Mouse (Mus musculus): ENCODE data around the gene Ttll10.

The Ttll10 gene

DNA sequence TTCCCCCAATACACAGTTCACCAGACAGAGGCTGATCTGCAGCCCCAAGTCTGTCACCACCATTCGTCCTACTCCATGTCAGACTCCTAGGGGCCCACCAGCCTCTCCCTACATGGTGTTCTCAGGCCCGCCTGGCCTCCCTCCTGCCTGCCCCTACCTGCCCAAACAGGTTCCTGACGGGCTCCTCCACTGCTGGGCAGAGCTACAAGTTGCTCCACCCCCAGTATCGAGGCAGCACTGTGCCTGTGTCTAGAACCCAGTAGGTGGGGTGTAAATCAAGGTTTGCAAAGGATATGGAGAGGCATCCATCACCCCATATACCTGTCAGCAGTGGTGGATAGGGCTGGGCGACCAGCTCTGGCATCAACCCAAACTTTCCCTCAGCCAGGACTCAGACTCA is at the start of gene Ttll10:
Gene Ttll10 (minus strand): TSS at position 154 of the 400 bp plus-strand sequence.
- in situ Hi-C loops (cut with MseI, MboI) = no loop called here

DNA sequence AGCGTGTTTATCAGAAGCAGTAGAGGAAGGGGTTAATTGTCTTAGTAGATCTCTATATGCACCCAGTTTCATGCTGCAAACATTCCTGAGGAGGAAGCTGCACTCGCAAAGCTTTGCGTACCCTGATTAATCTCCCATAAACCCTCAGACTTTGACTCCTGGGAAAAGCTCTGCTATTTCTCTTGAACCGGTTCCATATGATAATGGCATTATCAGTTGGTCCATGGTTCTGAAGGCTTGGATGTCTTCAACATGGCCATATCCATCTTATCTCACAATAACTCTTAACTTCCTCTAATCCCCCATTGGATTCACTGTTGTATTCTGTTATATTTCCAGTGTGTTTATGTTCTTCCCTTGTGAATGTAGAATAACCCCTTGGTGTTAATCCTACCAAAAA is 44.1 kb upstream of the Ttll10 start:
- in situ Hi-C loops (cut with MseI, MboI) = no loop called here

DNA sequence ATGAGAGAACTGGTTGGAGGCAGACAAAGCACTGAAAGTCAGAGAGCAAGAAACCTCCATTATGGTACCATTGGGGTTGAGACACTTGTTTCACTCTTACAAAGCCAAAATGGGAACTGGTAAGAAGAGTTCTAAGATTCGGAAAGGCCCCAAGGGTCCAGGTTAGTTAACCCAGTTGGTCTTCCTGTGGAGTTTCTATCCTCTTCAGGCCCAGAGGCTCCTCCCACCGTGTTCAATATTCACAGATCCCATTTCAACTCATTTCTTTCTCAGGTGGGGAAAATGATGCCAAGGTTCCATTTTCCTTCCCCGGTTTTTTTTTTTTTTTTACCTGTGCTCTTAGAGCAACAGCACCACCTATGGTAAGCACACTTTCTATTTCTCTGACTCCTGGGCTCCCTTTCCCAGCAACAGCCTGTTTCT is 42.3 kb upstream of the Ttll10 start:
- in situ Hi-C loops (cut with MseI, MboI) = no loop called here

DNA sequence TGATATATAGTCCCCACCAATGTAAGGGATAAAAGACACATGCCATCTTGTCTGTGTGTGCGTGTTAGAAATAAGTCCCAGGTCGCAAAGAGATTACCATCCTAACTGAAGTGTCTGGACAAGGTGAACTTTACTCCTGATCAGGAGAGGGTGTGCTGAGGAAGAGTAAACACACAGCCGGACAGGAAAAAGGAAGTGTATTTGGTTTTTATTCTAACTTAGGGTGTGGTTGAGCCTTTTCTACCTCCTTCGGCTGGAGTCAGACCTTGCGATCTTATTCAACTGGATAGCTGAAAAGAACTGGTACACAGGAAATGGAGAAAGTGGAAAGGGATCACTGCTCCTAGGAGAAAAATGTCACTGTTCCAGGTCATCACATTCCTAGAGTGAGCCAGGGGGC is 41.3 kb upstream of the Ttll10 start:
- in situ Hi-C loops (cut with MseI, MboI) = no loop called here

DNA sequence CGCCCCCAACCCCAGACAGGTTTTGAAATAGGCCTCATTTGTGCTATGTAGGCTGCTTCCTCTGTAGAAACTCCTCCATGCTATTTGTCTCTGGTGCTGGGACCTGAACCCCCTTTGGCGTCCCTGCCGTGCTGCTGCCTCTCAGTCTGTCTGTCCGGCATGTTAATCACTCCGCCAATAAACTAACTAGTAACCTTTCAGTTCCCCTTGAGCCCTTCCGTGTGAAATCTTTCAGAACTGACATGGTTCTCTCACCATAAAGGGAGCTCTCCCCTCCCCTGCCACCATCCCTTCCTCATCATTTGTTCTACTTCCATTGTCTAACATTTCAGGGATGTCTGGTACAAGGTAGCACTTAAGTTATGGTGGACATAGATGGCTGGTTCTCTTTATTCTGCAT is 40.2 kb upstream of the Ttll10 start:
- in situ Hi-C loops (cut with MseI, MboI) = no loop called here

DNA sequence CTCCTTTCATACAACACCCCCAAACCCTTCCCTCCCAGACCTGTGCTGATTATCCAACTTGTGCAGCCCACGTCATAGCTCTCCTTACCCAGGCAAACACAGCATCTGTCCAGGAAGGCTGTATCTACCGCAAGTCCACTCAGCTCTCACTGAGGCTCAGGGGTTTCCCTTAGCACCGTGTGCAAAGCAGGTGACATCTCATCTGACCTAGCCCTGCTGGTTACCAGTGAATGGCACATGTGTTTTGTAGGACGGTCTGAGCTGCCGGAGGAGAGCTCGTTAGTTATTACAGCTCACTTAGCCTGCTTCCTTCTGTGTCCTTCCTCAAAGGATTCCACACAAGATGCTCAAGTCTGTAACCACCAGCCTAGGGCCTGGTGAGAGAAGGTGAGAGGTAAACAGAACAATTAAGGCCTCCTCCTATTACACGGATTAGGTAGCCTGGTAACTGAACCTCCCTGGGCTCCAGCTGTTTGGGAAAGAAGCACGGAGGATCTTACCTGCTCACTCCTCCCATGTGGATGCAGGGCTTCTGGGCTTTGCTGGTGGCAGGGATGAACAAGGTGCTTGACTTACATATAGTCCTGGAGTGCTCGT is 38.7 kb upstream of the Ttll10 start:
- in situ Hi-C loops (cut with MseI, MboI) = no loop called here

DNA sequence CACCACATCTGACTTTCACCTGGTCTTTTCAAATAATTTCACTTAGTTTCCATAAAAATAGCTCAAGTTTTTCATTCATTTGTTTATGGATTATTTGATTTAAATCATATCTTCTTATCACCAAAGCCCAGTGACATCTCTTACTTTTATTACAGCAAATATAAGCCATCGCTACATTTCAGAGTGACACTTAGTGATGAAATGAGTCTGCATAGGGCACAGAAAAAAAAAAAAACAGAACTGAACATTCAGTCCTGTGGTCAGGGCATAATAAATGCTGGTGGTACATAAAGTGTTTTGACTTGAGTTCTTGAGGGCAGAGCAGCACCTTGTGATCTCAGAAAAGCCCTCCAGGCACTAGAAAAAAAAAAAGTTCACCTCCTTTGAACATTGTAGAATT is 37.0 kb upstream of the Ttll10 start:
- in situ Hi-C loops (cut with MseI, MboI) = no loop called here

DNA sequence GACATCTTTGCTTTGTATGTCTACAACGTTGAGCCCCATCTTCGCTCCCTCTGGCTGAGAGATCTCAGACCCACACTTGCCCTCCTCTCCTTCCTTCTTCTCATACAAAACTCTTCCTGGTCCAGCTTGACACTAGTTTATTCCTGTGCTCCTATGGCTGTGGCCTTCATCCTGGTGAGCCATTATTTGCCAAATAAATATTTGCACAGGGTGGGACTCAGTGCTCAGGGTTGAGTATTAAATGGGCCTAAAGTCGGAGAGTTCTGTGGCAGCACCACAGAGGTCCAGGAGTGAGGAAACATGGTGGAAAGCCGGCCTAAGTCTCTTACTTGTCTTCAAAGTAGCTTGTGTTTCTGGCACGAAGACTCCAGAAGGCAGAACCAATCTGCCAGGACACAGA is 34.5 kb upstream of the Ttll10 start:
- in situ Hi-C loops (cut with MseI, MboI) = no loop called here

DNA sequence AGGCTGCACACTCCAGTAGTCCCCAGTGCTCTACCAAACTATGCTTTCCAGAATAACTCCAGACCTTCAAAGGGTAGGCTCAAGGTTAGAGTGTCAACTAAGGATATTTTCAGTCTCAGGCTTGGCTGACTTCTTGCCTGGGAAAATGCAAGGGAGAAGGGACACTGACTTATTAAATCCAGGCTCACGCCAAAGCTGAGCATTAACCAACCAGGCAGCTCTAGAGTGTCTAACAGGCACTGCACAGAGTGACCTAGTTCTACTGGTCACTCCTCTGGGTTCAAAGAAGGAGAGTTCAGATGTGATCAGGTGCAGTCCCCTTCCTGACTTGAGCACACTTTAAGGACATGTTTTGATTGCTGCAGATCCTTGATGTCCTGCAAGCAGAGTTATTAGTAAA is 33.6 kb upstream of the Ttll10 start:
- in situ Hi-C loops (cut with MseI, MboI) = no loop called here

DNA sequence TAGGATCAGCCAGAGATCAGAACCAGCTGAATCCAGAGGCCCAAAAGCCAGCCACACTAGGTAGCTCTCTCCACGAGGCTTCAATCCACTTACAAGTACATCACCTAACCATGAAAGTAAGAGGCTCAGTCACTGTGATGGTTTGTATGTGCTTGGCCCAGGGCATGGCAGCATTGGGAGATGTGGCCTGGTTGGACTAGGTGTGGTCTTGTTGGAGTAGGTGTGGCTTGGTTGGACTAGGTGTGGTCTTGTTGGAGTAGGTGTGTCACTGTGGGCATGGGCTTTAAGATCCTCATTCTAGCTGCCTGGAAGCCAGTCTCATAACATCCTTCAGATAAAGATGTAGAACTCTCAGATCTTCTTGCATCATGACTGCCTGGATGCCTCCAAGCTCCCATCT is 32.0 kb upstream of the Ttll10 start:
- in situ Hi-C loops (cut with MseI, MboI) = no loop called here

DNA sequence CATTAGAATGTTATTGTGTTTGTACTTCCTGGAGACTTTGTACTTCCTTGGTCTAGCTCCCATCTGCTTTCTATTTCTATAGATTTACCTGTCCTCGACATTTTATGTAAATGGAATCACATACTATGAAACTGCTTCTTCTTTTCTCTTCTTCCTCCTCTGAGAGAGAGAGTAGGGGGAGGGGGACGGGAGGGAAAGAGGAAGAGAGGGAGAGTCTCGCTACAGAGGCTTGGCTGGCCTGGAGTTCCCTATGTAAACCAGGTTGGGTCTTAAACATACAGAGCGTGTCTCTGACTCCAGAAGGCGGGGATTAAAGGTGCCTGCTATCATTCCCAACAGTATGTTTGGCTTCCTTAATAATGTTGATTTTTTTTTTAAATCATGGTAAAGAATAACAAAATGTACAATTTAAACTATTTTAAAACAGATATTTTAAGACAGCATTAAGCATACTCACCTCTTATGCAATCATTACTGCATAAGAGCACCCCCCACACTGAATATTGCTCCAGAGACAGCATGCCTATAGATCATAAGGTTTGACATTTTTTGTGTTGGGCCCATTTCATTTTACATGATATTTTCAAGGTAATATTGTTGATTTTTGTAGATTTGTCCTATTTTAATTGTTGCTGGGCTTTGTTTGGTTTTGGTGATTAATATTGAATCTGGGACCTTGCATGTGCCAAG is 28.3 kb upstream of the Ttll10 start:
- in situ Hi-C loops (cut with MseI, MboI) = no loop called here

DNA sequence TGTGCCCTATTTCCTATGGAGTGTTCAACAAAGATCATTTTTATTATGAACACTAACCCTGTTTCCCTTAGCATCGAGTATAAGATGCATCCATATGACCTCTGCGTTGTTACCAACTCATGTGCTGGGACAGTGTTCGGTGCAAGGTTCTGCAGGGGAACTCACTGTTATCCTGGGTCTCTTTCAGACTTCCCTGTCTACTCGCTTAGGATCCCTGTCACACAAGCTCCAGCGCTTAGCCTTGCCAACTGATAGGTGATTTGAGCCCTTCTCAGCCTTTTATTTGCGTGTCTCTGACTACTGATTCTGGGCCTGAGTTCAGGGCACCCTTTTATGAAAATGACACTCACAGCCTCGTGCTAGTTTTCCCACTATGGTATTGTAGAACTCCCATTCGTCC is 26.0 kb upstream of the Ttll10 start:
- in situ Hi-C loops (cut with MseI, MboI) = no loop called here

DNA sequence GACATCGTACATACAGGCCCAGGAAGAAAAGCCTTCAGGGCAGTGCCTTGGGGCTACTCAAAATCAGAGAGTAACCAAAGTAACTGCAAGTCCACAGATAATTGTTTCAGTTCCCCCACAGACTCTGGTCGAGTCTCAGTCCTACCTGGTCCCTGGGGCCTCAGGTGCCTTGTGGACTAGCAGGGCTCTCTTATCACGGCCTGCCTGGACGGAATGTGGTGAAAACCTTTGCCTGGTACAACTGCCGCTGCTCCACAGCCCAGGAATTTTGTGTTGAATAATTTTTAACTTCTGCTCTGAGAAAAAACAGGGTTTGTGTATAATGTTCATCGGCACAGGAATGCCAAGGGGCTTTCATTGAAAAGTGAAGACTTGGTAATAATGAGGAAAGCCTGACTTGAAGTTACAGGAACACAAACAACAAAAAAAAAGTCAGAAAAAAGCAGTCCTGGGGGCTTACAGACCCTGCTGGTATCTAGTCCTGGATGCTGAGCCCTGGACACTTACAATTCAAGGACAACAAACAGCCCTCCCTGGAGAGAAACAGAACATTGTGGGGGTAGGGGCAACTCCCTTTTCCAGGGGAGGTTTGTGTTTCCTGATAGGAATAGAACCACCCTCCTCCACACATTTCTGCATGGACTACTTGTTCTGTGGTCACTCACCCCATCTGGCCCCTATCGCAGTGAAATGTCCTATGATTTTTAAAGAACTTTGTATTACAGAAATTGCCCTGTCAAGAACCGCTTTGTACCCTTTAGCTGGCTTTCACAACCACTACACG is 25.1 kb upstream of the Ttll10 start:
- in situ Hi-C loops (cut with MseI, MboI) = no loop called here

DNA sequence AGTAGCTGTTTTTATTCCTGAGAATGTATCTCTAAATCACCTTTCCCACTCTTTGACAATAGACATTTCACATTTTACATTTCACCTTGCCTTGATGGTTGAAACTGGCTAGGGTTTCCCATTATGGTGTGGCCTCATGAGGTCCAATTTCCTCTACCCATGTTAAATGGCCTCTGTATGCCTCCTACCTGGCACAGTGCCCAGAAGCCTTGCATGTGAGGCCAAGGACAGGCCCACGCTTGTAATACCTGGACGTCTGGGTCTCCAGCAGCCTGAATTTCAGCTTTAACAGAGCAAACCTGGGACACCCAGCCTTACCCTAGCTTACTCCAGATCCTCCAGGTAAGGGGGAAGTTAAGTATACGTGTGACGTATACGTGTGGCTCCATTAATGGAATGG is 24.1 kb upstream of the Ttll10 start:
- in situ Hi-C loops (cut with MseI, MboI) = no loop called here

DNA sequence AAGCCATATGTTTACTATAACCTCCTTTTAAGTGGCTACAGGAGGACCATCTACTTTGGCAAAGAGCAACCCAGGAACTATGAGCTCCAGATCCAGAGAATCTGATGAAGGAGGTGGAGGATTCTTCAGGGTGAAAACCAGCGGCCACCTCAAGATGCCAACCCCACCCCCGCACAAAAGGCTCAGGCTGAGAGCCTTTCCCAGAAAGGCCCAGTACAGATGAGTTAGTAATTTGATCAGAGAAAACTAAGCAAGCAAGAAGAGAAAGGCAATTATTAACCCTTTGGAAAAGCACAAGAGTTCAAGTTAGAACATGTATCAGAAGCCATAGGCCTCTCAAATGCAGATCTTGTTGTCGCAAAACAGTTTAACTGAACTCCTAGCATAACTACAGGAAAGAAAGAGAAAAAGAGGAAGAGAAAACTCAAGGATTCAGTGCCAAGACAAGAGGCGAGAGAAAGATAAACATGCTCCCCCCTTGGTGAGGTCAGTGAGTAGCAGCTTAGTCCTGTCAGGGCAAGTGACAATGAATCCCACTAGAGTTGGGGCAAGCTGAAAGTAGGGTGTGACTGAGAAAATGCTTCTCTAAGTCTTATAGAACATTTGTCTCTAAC is 23.5 kb upstream of the Ttll10 start:
- in situ Hi-C loops (cut with MseI, MboI) = no loop called here

DNA sequence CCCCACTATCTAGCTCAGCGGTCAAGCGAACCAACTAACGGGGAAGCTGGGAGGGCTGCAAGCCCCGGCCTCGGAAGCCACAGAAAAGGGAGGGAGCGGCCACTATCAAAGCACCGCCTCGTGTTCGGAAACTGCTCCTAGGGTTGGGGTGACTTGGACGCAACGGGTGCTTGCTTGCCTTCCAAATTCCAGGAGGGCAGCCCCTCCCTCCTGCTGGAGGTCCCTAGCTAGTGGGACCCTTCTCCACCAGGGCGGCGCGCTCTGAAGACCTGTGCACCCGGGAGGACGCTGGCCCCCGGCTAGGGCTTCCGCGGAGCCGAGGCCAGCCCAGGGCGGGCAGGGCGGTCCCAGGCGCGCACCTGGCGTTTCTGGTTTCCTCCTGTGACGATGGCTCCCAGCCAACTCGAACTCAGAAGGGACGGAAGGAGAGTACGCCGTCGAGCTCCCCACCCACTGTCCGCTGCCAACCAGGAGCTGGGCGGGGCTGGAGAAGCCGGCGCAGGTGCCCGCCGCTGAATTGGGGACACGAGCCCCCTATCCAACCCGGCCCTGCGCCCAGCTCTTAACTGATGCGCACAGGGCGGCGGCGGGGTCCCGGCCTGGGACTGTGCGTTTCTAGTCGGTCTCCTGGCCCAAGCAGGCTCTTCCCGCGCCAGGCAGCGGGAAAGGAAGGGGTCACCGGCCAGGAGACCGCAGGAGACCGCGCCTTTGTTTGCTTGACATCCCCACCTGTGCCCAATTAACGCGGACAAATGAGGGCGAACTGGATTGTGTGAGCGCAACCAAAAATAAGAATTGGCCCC is 18.5 kb upstream of the Ttll10 start:
- in situ Hi-C loops (cut with MseI, MboI) = no loop called here

DNA sequence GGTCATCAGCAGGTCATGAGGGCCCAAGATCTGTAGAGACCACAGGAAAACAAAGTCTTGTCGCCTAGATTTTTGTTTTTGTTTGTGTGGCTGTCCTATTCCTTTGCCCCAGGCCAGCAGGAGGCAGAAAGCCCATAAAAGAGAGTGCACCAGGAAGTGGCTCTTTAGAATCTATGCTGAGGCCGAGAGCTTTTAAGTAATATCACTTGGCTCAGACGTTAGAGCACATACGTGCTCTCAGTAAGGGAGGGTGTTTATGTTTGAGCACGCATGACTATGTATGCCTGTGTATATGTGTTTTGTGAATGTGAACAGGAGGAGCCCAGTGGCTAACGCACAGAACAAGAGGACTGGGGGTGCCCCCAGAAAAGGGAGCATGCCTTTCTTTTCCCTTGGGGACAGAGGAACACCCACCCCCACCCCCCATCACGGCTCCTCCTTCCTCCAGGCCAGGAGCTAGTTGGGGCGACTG is 17.7 kb upstream of the Ttll10 start:
- in situ Hi-C loops (cut with MseI, MboI) = no loop called here

DNA sequence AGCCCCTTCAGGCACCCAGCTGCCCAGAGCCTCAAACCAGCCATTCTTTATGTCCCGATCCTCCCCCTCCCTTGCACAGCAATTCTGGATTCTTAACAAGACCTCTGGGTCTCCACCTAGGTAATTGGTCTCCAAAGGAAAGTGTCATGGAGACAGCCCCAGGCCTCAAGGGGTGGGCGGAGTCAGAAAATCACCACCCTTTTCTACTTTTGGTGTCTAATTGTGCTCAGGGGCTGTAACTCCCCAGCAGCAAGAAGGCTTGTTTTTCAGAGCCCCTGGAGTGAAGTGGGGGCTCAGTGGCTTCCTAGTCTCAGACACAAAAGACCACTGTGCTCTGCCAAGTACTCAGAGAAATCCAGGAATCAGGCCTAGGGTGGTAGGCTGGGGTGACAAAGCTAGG is 11.5 kb upstream of the Ttll10 start:
- in situ Hi-C loops (cut with MseI, MboI) = no loop called here

DNA sequence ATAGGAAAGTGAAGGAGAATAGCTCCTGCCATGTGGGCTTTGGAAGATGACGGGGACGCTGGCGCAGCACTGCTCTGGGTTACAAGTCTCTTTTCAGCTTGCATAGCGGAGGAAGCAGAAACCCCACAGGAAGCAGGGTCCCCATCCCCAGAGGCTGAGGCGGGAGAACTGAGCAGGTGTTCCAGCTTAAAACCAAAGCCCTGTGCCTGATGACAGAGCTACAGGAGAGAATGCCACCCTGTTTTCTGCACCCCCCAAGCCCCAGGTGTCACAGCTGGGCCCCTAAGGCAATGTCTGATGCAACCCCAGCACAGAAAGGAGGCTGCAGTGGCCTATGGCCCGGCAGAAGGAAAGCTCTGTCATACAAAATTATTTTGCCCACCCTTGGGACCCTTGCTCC is 11.1 kb upstream of the Ttll10 start:
- in situ Hi-C loops (cut with MseI, MboI) = no loop called here

DNA sequence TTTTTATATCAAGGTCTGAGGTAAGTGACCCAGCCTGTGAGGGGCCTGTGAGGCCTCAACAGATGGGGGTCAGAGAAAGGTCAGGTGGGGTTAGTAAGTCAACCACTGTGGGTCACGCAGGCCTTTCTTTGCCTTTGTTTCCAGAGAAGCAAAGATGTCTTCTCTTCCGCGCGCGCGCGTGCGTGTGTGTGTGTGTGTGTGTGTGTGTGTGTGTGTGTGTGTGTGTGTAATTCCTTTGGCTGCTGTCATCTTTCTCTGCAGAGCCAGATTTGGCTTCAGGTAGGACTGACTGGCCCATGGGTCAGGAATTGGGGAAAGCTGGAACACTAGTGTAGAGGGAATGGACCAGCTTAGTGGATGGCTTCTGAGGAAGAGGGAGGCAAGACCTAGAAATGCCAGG is 10.5 kb upstream of the Ttll10 start:
- in situ Hi-C loops (cut with MseI, MboI) = no loop called here

DNA sequence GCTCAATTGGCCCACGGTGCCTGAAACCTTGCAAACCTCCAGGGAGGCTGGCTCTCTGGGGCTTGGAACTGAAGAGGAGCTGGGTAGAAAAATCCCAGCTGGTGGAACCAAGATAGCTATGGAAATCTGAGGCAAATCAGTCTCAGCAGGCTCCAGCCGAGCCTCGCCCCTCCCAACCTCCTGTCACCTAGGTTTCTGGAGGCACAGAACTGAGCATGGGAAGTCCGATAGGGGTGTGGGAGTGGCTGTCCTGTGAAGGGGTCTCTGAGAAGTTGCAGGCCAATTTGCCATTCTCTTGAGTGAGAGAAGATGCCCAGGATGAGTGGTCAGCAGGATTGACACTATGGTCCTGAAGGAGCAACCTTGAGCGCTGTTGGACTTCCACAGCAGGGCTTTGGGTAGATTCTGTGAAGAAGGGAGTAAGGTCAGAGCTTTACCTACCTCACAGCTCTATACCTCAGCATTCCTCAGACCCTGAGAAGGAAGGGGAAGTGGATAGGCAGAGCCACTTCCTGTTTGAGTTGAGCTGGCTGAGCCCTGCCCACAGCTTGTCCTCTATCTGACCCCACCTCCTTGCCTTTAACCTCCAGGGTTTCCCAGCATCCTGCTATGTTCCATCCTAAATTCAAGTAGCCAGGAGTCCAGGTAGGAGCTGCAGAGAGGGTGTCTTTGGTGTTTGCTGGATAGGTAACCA is 8.2 kb upstream of the Ttll10 start:
- in situ Hi-C loops (cut with MseI, MboI) = no loop called here
